Mouse (Mus musculus) heart, postnatal 4 days (tissue): ENCODE measurements around the gene Arhgap8. TPM values are rescaled to one million over a fixed set of nuclear protein-coding genes. Genes with fewer than 3 reads are reported as not detected.

ENCODE experiments used
- DNase-seq: peaks from one replicate; pipeline ENCODE4 v3.0.0; 2021
- total RNA-seq, 2 experiments: library from RNA; stranded (reverse); gene quantifications; 2 replicates each; pipeline ENCODE4 v1.2.3; 2021

Arhgap8 gene
- total RNA-seq, 2 experiments from 2014 or later = 3.8 to 4.0 TPM

GRCm38 (mm10) chr15:84803685-84804084, 83.8 kb downstream of the Arhgap8 start:
- DNase-seq = peak; percentile 68

- no peak for DNase-seq
These were observed 89.6 kb downstream of the Arhgap8 start for GRCm38 (mm10) chr15:84809275-84809952.

GRCm38 (mm10) chr15:84811126-84811525, 91.3 kb downstream of the Arhgap8 start:
- no peak for DNase-seq

GRCm38 (mm10) chr15:84812831-84813357, 93.0 kb downstream of the Arhgap8 start:
- no peak for DNase-seq

GRCm38 (mm10) chr15:84815171-84815570, 95.3 kb downstream of the Arhgap8 start:
- DNase-seq = no peak

- DNase-seq = no peak
These were observed 97.7 kb downstream of the Arhgap8 start for GRCm38 (mm10) chr15:84817589-84817988.

GRCm38 (mm10) chr15:84818284-84818683, 98.4 kb downstream of the Arhgap8 start:
- DNase-seq = no peak

- DNase-seq = no peak
These were observed 101.0 kb downstream of the Arhgap8 start for GRCm38 (mm10) chr15:84820811-84821210.

Other genes with a start within 250 kb of the Arhgap8 start
- 10 to 100 TPM; 10.2 to 10.6 TPM for gene Rtl6, start 162.2 kb upstream of the Arhgap8 start, total RNA-seq
- 10 to 100 TPM; 11.6 to 12.3 TPM for gene Prr5, start 50.4 kb upstream of the Arhgap8 start, total RNA-seq
- gene Phf21b, start 136.0 kb downstream of the Arhgap8 start, total RNA-seq = 1 to 10 TPM in 1 of 2 experiments, under 1 TPM in 1; 0.68 to 1.5 TPM
- under 1 TPM; 0.19 to 0.34 TPM for gene Gm29666, start 200.0 kb downstream of the Arhgap8 start, total RNA-seq
- gene Nup50, start 203.4 kb downstream of the Arhgap8 start, total RNA-seq = 10 to 100 TPM; 27.7 to 27.8 TPM